Mouse (Mus musculus) lung, postnatal 10 days (tissue): ENCODE data around the gene Wfikkn1.

Source experiments
- DNase-seq: peaks from one replicate; pipeline ENCODE4 v3.0.0; 2021

Wfikkn1 gene

GRCm38 (mm10) chr17:25867836-25868600, 12.6 kb downstream of the Wfikkn1 start:
- peak; percentile 59 for DNase-seq

GRCm38 (mm10) chr17:25867509-25867835, 13.2 kb downstream of the Wfikkn1 start:
- no peak for DNase-seq

DNA sequence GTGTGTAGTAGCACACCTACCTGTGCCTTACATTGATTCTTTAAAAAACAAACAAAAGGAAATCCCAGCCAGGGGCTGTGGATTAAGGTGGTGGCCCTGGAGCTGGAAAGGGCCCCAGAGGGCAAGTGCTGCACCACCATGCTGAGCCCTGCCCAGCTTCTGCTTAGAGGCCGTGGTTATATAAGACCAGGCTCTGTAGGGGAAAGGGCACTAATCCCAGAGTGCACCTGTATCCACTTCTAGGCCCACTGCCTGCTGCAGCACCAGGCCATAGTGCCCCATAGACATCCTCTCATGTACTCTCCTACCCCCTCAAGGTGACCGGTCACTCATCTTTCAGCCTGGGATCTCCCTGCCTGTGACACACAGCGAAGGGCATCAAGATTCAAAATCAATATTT, 14.5 kb downstream of the Wfikkn1 start:
- DNase-seq, result no peak

GRCm38 (mm10) chr17:25865288-25865687, 15.4 kb downstream of the Wfikkn1 start:
- DNase-seq, result no peak

GRCm38 (mm10) chr17:25864311-25864710, 16.3 kb downstream of the Wfikkn1 start:
- no peak for DNase-seq

DNA sequence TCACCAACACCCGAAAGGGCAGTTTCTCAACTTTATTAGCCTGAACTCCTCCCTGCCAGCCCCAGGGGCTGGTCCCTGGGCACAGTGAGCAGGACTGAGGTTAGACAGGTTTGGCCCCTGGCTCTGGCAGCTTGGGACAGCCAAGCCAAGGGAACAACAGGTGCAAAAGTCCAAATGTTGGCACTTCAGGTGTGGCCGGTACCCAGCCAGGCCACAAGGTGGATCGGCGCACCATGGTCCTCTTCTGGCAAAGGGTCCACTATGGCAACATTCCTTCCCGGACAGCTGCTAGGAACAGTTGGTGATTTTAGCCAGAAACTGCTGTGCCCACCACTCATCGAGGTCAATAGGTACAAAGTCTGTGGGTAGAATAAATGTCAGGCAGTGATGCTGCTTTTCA, 17.0 kb downstream of the Wfikkn1 start:
- DNase-seq, result no peak

- DNase-seq, result no peak
These were observed 18.7 kb downstream of the Wfikkn1 start for GRCm38 (mm10) chr17:25861704-25862612.

GRCm38 (mm10) chr17:25860832-25861703, 19.6 kb downstream of the Wfikkn1 start, which contains the start of gene Wdr90:
Gene Wdr90 (minus strand): TSS chr17:25861501.
- peak; percentile 94 for DNase-seq

DNA sequence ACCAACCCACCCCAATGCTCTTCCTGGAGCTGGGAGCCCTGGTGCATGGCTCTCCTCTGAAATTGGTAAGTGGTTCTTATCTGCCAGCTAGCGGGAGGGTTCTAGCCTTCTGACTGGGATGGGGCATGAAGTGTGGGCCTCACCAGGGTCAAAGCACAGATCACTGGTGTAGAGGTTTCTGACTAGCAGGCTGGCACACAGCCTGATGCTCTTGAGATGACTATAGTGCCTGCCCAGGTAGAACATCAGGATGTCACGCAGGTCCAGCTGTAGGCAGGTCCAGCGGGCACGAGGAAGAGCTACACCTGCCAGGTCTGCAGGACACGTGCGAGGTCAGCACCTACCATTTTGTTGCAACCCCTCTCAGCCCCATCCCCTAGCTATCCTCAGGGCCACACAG, 20.4 kb downstream of the Wfikkn1 start:
- no peak for DNase-seq

GRCm38 (mm10) chr17:25844396-25844901, 36.2 kb downstream of the Wfikkn1 start, which contains the start of gene Rhot2:
Gene Rhot2 (minus strand): TSS chr17:25844851.
- DNase-seq, result peak; percentile 98

- DNase-seq, result no peak
These were observed 36.8 kb downstream of the Wfikkn1 start for GRCm38 (mm10) chr17:25843636-25844395.

DNA sequence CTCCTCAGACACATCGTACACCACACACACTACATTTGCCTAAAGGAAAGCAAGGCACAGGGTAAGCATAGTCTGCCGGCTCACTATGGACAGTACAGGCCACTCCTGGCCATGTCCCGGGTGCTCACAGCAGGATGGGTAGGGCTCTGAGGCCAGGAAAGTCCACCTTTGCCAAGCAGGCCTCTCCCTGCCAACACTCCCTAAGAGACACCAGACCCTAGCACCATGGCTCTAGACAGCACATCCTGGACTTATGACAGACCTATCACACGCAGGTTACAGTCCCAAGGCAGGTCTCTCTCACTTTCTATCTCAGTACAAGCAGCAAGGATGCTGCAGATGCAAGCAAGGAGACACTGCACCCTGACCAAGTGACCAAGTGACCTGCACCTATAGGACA, 37.5 kb downstream of the Wfikkn1 start:
- DNase-seq, result no peak

DNA sequence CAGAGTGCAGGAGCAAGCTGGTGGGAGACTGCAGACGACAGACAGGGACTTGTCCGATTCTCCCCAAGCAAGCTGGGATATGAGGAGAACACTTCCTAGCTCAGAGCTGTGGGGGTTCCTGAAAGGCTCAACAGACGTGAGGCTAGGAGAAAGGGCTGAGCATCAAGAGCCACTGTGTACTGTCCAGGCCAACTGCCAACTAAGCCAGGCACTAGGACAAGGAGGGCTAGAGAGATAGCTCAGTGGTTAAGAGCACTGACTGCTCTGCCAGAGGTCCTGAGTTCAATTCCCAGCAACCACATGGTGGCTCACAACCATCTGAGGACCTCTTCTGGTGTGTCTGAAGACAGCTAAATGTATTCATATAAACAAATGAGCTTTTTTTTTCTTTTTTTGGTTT, 38.1 kb downstream of the Wfikkn1 start:
- no peak for DNase-seq

DNA sequence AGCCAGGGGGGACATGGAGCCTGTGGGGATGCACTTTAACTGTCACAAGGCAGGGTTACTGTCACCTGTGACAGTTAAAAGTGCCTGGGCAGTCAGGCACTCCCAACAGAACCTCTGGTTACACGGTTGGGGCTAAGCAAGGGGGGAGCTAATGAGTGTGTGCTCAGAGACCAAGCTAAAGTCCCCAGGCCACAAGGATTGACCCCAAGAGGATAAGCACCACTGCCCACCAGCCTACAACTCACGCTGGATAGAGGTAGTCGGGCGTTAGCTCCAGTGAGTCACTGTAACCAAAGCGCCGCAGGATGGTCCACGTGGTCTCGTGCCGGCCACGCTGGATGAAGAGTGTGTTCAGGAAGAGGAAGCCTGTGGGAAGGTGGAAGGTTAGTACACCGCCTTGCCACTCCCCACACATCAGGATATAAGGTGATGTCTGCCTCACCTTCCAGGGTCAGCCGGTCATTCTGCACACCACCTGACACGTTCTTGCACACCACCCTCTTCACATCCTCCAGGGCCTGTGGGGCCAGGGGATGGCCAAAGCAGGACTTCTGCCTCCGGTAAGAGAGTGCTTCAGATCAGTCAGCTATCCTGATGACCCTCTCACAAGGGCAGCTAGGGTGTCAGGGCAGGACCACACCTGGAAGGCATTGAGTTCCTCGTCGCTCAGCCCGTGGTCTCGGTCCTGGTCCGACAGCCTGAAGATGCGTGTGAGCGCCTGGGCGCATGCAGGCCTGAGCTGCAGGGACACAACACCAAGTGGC, 39.4 kb downstream of the Wfikkn1 start, which contains the start of gene Gm20683:
Gm20683 (minus strand) TSS at position 647 of the 764 bp plus-strand sequence.
- no peak for DNase-seq

GRCm38 (mm10) chr17:25840519-25840918, 40.1 kb downstream of the Wfikkn1 start:
- no peak for DNase-seq

DNA sequence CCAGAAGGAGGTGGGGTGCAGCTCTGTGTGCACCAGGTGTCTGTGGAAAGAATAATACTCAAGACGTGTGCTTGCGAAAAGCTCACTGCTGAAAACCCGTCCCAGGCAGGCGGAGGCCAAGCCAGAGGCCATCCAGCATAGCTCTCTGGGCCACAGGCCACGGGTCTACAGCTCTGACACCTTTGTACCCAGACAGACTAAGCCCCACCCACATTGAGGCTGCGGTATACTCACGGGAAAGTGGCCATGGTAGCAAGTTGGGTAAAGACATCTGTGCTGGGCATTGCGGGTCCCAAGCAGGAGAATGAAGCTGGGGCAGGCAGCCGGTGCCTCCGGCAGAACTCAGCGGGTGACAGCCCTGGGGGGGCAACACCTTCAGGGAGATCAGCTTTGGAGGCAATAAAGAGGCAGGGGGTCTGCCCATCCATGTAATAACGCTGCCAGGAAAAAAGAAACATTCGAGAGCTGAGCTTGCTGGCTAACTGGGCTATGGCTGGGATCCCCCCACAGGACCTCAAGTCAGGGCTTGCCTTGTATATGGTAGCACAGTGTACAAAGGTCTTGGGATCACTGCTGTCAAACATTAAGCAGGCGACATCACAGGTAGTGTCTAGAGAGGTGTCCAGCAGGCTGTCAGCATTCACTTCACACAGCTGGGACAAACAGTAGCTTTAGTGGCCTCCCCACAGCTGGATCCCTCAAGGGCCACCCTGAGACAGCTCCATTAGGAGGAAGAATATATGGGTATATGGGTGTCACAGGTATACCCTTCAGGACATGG, 41.0 kb downstream of the Wfikkn1 start:
- DNase-seq, result no peak

DNA sequence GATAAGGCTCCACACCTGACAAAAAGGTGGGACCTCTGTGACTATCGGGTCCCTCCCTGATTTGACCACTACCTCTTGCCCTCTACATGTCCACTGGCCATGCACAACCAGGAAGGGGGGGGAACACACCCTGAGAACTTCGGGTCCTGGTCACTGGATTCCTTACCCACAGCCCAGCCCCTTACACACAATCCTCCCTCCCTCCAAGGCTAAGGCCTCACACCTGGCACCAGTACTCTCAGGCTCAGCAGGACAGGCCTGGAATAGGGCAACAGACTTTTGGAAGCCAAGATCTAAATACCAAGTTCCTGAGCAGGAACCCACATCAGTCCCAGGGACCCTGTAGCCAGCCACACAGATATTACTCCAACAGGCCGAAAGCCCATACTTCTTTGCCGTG, 41.8 kb downstream of the Wfikkn1 start:
- no peak for DNase-seq

GRCm38 (mm10) chr17:25837533-25837932, 43.1 kb downstream of the Wfikkn1 start:
- DNase-seq, result no peak

DNA sequence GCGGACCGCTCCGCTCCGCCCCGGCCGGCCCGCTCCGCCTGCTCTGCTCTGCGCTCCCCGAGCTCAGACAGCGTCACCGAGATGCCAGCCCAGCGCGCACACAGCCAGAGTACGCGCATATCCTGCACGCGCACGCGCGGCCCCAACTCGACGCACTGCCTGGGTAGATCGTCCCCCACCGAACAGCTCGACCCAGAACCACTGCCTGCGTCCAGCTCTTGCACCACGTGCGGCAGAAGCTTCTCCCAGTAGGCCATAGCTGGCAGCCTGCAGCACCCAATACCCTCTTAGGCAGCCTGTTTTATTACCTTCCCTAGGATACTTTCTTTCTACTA, 43.6 kb downstream of the Wfikkn1 start, which contains the start of gene Rhbdl1:
Rhbdl1 (minus strand) TSS at position 220 of the 335 bp plus-strand sequence.
- peak; percentile 82 for DNase-seq

DNA sequence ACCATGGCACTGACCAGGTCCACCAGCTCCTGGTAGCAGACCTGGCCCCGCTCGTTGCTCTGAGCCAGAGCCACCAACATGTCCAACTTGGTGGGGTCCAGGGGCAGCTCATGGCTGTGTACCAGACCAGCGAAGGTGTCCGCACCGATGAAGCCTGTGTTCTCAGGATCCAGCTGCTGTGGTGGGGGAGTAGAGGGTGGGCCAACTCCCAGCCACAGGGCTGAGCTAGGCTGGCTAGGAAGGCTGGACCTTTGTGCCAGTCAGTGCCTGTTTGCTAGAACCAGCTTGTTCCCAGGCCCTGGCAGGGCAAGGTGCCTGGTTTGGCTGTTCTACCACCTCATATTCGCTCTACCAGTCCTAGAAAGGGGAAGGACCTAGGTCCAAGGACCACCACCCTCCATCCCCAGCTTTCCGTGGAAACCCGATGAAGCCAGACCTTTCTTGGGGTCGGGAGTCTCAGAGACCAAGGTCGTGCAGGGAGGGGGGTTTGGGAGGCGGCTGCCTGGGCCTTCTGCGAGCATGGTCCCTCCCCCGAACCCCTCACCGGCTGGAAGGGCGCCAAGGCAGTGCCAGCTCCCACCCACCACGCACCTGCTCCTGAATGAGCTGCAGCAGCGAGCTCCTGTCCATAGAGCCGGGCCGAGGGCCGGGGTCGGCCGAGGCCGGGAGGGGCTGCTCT, 44.1 kb downstream of the Wfikkn1 start:
- peak; percentile 33 for DNase-seq
